Mouse (Mus musculus) embryonic facial prominence, embryonic 15.5 days (tissue): Measurements from ENCODE around the gene H2al2c. TPM values are rescaled to one million over a fixed set of nuclear protein-coding genes. Genes with fewer than 3 reads are reported as not detected.
"Not testable (repeated sequence)": the region's sequence is repeated elsewhere in the genome, so short reads cannot be mapped to it uniquely, and the experiment has no call there.

Experiments
- ATAC-seq: fragments of 200-750 bp; cut with Nextera tagmentation; 2 replicates; pipeline ENCODE4 v1.8.0; 2017; ENCODE audit warnings: low read depth, moderate TSS enrichment; ENCODE audit not compliant: insufficient number of reproducible peaks, low FRiP score, low TSS enrichment
- H3K27ac ChIP-seq: fragments of 300-500 bp; sonication (generic); replicated peaks from 2 replicates; pipeline ENCODE4 v1.5.1; 2015; ENCODE audit warnings: mild to moderate bottlenecking, inconsistent platforms
- H3K27me3 ChIP-seq: fragments of 300-500 bp; sonication (generic); 2 replicates; pipeline ENCODE4 v1.6.1; 2015; ENCODE audit warnings: inconsistent platforms
- H3K36me3 ChIP-seq: fragments of 300-500 bp; sonication (generic); 2 replicates; pipeline ENCODE4 v1.6.1; 2015; ENCODE audit warnings: mild to moderate bottlenecking, inconsistent platforms
- H3K4me1 ChIP-seq: fragments of 300-500 bp; sonication (generic); 2 replicates; pipeline ENCODE4 v1.6.1; 2015; ENCODE audit warnings: inconsistent platforms
- H3K4me2 ChIP-seq: fragments of 300-500 bp; sonication (generic); replicated peaks from 2 replicates; pipeline ENCODE4 v1.6.1; 2015; ENCODE audit warnings: mild to moderate bottlenecking, inconsistent platforms
- H3K4me3 ChIP-seq: fragments of 300-500 bp; sonication (generic); replicated peaks from 2 replicates; pipeline ENCODE4 v1.5.1; 2015; ENCODE audit warnings: mild to moderate bottlenecking, inconsistent platforms
- H3K9ac ChIP-seq: fragments of 300-500 bp; sonication (generic); 2 replicates; pipeline ENCODE4 v1.6.1; 2015; ENCODE audit warnings: inconsistent platforms
- H3K9me3 ChIP-seq: fragments of 300-500 bp; sonication (generic); replicated peaks from 2 replicates; pipeline ENCODE4 v1.6.1; 2016; ENCODE audit warnings: inconsistent platforms
- WGBS: fragments of 180-500 bp; shearing (Covaris S2); methylation state at CpG from one replicate; pipeline ENCODE4 v1.1.7; 2015; 5-methylcytosine and 5-hydroxymethylcytosine counted together
- polyA plus RNA-seq: library from polyadenylated mRNA; unstranded; fragments of >200 nt; fragmentation: Nextera tagmentation; extraction: Ambion mirVana; gene quantifications from 2 replicates; pipeline ENCODE4 v1.2.1, GENCODE M21; 2015

Gene H2al2c
- not detected in 2 replicates for polyA plus RNA-seq

GRCm38 (mm10) chrY:2598799-2599198, at the start of gene H2al2c:
TSS of gene H2al2c (plus strand) at chrY:2599099.
- ATAC-seq, H3K27me3 ChIP-seq: not testable (repeated sequence)
- WGBS, result no CpG with 5 or more reads among the region's 4 CpGs

More at GRCm38 (mm10) chrY:2598799-2599198, at the start of gene H2al2c:
- H3K9me3 ChIP-seq, H3K36me3 ChIP-seq, H3K4me1 ChIP-seq, H3K4me2 ChIP-seq, H3K9ac ChIP-seq, H3K27ac ChIP-seq, H3K4me3 ChIP-seq: not testable (repeated sequence)

Other genes with a start within 250 kb of the H2al2c start
- gene Sry, start 64.6 kb downstream of the H2al2c start, polyA plus RNA-seq, result not detected in 2 replicates
- gene H2al2b, start 121.6 kb downstream of the H2al2c start, polyA plus RNA-seq, result not detected in 2 replicates
- not detected in 2 replicates for gene Gm4064, start 197.1 kb downstream of the H2al2c start, polyA plus RNA-seq
- gene Rbmy, start 231.6 kb downstream of the H2al2c start, polyA plus RNA-seq, result 0.19 TPM in 1 of 2 replicates, not detected in the other
- not detected in 2 replicates for gene Gm10256, start 231.6 kb downstream of the H2al2c start, polyA plus RNA-seq